Mouse (Mus musculus) brain, embryonic 14.5 days (tissue): ENCODE measurements around the gene Rsph1. TPM values are rescaled to one million over a fixed set of nuclear protein-coding genes. Genes with fewer than 3 reads are reported as not detected.

Experiments used
- DNase-seq: peaks from one replicate; pipeline ENCODE4 v3.0.0-alpha.2; 2011; ENCODE audit warnings: low read depth
- CTCF ChIP-seq: fragments of 200-500 bp; IDR thresholded peaks from 2 replicates; pipeline ENCODE4 v1.5.1; 2012; ENCODE audit warnings: inconsistent platforms, mild to moderate bottlenecking, moderate library complexity, borderline replicate concordance; ENCODE audit not compliant: insufficient read depth, insufficient read length; ENCODE audit errors: extremely low read depth
- POLR2A ChIP-seq: fragments of 200-500 bp; IDR thresholded peaks from 2 replicates; pipeline ENCODE4 v1.6.1; 2012; ENCODE audit warnings: mild to moderate bottlenecking, inconsistent platforms, borderline replicate concordance; ENCODE audit not compliant: poor library complexity, insufficient read depth, insufficient read length, severe bottlenecking; ENCODE audit errors: extremely low read depth
- polyA plus RNA-seq: library from polyadenylated mRNA; depleted of rRNA; stranded (reverse); fragments of >200 nt; gene quantifications from 2 replicates; pipeline ENCODE4 v1.2.3, GENCODE M21; 2012

The Rsph1 gene
- polyA plus RNA-seq, 1 experiment, result 3.3 TPM

DNA sequence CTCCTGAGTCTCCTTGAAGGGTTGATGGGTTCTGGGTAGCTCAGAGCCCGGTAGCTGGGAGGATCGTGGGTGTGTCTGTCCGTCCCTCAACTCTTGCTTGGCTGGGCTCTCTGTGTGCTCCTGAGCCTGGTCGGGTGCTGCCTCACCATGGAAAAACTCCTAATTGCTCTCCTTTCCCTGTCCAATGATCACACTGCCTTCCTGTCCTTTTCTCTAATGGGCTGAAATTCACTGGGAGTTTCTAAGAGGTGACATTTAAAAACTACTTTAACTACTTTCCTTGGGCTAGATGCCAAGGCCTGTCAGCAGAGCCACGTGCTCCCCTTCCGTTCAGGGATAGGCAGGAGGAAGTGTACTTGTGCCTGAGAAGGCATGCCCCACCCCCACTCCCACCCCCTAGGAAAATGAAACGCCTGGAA is 20.3 kb upstream of the Rsph1 start:
- TF ChIP-seq POLR2A, result no peak
- TF ChIP-seq CTCF, result no peak
- DNase-seq, result peak; percentile 76

DNA sequence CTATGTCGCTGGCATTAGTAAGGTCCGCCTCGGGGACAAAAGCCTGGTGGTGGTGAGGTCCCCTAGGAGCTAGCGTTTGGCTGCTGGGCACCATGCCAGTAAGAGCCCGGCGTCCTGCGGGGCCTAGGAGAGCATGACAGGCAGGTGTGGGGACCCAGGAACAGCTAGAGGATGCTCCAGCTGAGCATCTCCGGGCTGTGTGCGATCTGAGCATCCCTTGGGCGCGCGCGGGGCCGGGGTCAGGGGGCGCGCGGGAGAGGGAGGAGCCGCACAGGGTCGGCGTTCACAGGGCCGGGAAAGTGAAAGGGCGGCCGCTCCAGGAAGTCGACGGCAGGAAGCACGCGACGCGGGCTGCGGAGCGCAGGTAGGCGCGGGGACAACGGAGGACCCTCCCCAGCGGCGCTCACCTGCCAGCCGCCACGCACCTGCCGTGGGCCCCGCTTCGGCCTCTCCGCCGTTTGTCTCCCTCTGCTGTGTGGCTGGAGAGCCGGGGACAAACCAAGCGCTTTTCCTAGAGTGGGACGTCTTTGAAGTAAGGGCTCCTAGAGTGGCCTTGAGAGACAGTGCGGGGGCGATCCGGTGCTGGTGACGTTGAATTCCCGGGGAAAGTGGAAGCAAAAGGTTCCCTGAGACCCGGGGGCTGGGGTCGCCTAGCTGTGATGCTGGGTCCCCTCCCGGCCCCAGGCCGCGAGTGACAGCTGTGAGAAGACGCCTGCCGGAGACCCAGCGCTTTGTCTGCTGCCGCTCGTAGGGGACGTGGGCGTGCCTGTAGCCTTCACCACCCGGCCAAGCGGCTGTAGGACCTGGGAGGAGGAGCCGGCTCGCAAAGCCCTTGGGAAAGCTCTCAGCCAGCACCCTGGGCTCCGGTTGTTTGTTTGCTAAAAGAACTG is 19.0 kb upstream of the Rsph1 start:
- DNase-seq, result peak; percentile 87
- TF ChIP-seq CTCF (no peak), POLR2A (0 out of 2 replicates have a peak, but pooled peaks have one; percentile 13)

DNA sequence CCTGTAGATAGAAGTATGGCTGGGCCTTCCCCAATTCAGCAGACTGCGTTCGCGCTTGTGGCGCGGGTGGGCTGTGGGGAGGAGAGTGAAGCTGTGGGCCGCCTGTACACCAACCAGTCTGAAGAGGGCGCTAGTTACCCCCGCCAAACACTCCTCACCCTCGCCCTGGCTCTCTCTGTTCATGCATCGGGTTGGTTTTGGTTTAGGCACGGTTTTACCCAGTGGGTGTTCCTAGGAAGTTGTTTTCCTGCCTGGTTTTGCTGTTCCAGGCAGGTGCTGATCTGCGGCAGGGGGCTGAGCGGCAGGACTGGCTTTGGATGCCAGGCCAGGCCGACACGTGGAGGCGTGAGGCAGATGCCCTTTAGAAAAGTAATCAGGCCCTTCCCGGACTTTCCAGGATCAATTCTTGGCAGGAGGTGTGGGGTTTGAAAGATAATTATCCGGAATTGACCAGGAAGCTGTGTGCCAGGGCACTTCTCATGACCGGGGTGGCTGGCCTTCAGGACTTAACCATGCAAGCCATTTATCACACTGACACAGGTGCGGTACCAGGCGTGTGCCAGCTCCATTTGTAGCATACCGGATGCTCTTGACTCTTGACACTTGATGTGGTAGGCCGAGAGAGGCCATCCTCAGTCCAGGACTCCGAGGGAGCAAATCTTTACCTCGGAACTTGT is 18.2 kb upstream of the Rsph1 start:
- peak; percentile 67 for DNase-seq

DNA sequence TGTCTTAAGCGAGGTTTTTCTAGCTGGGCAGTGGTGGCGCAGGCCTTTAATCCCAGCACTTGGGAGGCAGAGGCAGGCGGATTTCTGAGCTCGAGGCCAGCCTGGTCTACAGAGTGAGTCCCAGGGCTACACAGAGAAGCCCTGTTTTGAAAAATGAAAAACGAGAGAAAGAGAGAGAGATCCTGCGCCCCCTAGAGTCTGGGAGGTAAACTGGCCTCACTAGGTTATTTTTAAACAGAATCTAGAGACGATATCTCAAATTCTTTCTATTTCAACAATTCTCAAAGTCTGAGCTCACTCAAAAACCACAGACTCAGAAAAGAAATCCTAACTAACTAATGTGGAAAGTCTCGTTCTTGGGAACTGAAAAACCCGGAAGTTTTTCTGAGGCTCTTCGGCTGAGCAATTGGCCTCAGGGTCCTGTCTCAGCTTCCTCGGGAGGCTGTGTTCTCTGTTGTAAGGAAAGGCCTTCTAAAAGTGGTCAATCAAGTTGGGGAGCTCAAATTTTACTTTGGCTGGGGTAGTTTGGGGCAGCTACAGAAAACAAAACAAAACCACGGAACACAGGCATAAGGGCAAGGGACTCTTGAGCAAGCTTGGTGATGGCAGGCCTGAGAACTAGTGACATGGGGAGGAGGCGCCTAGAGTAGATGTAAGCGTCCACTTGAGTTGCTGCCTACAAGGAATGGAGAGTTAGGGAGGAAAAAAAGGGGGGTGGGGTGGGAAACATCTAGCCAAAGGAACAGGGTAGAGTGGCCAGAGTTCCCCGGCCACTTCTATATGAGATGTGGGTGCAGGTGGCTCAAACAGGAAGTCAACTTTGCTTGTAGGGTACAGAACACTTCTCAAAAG is 17.4 kb upstream of the Rsph1 start:
- TF ChIP-seq POLR2A, result no peak
- TF ChIP-seq CTCF, result 0 out of 2 replicates have a peak, but pooled peaks have one; percentile 11
- DNase-seq, result no peak

More for the DNA sequence above, 18.2 kb upstream of the Rsph1 start:
- TF ChIP-seq POLR2A, result no peak
- peak; percentile 63 for TF ChIP-seq CTCF

DNA sequence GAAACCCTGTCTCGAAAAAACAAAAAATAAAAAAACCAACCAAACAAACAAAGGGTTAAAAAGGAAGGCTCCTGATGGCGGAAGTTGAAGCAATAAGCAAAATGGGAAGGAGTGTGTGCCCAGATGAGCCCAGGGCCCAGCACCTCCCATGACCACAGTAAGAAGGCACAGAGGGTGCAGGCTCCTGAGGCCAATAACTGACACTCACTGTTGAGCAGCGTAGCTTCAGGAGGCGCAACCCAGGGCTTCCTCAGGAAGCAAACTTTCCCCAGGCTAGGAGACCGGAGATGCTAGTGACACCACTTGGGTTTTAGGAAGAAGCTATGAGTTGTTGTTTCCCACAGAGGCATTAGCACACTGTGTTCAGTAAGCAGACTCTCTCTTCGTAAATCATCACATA is 13.7 kb upstream of the Rsph1 start:
- TF ChIP-seq CTCF (no peak), POLR2A (no peak)
- DNase-seq, result no peak

DNA sequence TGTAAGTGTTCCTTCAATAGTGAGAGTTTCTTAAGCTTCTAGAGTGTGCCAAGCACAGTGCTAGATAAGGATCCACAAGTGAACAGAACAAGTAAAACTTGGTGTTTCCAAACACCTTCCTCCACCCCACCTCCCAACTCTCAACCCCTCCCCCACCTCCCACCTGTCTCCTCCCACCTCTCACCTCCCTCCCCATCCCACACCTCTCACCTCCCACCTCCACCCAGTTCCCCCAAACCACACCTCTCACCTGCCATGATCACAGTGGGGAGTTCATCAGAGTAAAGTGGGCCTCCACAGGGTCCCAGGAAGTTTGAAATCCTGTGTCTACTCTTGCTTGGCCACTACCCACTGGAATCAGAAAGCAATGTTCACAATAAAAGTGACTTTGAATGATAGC is 13.1 kb upstream of the Rsph1 start:
- DNase-seq, result no peak
- no peak for TF ChIP-seq POLR2A
- TF ChIP-seq CTCF, result no peak

DNA sequence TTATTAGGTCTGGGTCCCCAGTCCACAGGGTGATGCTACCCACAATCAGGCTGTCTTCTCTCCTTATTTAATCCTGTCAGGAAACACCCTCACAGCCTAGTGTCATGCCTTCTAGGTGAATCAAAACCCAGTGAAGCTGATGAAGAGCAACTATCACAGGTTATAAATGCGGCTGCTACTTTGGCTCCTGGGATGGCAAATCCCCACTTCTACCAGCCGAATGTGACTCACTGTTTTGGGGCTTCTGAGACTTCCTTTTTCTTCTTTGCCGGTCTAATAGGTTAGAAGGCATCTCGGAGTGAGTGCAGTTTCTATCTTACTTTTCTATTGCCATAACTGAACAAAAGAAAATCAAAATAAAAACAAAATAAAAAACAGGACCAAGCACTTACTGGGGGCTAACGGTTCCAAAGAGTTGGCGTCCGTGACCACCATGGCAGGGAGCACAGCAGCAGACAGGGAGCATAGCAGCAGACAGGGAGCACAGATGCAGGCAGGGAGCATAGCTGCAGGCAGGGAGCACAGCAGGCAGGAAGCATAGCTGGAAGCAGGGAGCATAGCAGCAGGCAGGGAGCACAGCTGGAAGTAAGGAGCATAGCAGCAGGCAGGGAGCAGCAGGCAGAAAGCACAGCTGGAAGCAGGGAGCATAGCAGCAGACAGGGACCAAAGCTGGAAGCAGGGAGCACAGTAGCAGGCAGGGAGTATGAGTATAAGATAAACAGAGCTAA is 12.0 kb upstream of the Rsph1 start:
- TF ChIP-seq POLR2A (no peak), CTCF (no peak)
- no peak for DNase-seq

DNA sequence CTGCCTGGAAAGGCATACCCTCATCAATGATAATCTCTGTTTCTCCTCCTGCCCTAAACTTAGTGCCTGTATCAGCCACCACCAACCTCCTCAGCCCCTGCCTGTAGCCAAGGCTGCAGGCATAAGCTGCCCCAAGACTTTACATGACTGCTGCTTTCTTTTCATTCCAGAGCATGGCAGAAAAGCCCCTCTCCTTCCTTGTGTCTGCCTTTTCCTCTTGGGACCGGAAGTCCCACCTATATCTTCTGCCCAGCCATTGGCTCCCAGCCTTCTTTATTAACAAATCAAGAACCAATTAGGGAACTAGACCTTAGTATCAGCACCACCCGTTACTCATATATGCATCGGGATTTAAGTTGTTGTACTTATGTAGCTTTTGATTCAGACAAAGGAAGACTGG is 10.0 kb upstream of the Rsph1 start:
- DNase-seq, result no peak
- TF ChIP-seq CTCF (no peak), POLR2A (no peak)

DNA sequence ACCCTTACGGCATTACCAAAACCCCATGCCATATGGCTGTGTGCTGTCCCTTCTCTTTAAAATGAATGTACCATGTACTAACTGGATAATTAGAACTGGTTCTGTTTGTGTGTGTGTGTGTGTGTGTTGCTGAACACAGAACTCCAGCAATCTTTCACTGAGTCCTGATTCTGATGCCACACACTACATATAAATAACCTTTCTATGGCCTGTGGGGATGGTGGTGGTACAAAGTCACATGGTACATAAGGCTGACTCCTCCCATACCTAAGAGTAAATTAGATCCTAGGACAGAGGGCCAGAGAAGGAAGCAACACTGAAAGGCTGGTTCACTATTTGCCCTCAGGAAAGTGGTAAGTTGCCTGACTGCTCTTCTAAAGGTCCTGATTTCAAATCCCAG is 9.3 kb upstream of the Rsph1 start, which contains the start of gene Slc37a1:
Gene Slc37a1, plus strand, starts transcription at position 301 of the 400 bp plus-strand sequence.
- no peak for TF ChIP-seq POLR2A
- no peak for TF ChIP-seq CTCF
- DNase-seq, result no peak

DNA sequence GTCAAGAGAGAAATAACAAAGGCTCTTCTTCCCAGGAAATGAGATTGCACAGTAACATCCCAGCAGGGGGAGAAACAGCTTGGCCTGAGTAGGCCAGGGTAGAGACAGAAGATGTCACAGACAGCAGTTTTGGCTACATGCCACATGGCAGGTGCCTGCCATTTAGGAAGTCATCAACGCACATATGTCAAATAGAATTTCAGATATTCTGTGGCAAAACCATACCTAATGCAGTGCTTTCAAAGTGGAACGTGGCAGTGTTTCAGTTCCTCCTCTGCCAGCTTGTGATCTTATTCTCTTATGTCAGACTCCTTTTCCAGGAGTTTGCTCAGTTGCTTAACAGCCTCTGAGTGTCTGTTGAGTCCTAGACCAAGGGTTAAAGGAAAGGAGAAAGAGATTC is 8.7 kb upstream of the Rsph1 start:
- TF ChIP-seq POLR2A, result no peak
- no peak for TF ChIP-seq CTCF
- peak; percentile 41 for DNase-seq
